Mouse (Mus musculus): ENCODE data around the gene Nit1.
A peak's percentile ranks its signal among the peaks of the same experiment; 100 is the strongest.
"Not testable (repeated sequence)": the region's sequence is repeated elsewhere in the genome, so short reads cannot be mapped to it uniquely, and the experiment has no call there.

Nit1 gene

DNA sequence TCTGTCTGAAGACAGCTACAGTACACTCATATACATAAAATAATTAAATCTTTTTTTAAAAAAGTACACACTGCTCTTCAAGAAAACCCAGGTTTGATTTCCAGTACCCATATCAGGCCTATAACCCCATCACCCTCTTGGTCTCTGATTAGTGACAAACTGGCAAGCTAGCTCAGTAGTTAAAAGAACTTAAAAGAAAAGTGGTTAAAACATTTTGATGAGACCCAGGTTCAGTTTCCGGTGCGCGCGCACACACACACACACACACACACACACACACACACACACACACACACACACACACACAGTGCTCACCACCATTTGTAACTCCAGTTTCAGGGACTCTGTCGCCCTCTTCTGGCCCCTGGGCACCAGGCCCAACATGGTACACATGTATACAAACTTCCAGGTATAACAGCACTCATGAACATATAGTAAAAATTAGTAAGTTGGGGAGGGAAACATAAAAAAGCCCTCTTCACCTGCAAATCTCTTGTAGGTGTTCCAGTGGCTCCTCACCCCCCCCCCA lies 10.4 kb upstream of the Nit1 start:
- no peak for DNase-seq (ENCODE audit: low read depth in 1 of 2, low spot score in 2 of 2)

DNA sequence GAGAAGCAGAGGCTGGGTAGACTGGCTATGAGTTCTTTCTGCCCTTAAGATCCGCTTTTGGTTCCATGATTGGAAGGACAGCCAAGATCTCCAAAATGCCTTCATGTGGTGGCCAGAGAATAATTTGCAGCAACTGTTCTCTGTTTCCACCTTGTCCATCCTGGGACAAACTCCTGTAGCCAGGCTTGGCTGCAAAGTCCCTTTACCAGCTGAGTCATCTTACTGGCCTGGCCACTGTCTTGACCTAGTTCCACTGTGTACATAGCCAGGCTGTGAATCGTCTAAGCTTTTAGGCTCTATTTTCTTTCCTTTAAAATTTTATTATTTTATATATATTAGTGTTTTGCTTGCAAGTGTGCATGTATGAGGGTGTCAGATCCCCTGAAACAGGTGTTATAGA lies 3.8 kb upstream of the Nit1 start:
- no peak for DNase-seq (ENCODE audit: low read depth in 1 of 2, low spot score in 2 of 2)

DNA sequence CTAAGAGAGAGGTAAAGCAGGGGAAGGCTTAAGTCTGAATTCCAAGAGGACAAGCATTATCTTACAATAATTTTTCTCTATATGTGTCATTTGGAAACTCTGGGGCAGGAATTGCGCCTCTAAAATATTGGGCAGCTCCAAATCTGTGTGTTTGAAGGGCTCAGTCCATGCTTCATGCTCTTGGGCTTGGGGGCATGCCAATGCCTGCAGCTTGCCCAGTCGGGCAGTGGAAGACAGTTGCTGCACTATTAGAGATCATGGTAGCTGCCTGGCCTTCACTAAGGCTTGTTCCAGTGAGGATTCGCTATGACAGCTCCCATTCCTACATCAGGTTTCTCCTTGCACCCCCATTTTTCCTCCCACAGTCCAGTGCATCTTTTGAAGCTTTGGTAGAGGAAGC lies 3.2 kb upstream of the Nit1 start:
- DNase-seq (ENCODE audit: low read depth in 1 of 2, low spot score in 2 of 2) = no peak

DNA sequence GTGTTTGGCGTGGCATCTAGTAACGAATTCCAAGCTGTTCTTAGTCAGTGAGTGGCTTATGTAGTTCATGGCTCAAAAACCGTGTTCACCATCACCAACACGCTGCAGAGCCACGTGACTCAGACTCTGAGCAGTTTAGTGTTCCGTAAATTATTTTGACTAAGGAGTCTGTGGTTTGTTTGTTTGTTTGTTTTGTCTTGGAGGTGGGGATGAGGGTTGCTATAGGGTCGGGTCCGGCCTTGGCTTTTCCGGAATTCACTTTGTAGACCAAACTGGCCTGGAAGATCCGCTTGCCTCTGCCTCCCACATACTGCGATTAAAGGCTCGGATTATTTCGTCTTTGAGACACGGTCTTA lies 627 bp upstream of the Nit1 start:
- no peak for DNase-seq (ENCODE audit: low read depth in 1 of 2, low spot score in 2 of 2)

DNA sequence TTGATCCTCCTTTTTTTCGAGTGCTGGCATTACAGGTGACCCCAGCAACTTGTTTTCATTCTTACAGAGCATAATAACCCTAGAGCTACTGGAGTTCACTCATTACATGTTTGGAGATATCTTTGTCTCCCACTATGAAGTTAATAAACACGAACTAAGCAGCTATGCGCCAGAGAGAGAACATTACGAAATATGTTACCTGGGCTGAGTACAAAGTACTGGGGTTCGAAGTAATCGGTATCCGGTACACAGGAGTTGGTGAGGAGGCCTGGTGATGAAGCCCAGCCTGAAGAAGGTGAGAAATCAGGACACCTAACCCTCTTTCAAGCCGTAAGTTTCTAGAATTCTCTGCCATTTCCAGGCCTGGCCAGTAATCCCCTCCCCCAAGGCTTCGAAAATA lies 731 bp downstream of the Nit1 start:
- no peak for DNase-seq (ENCODE audit: low read depth in 1 of 2, low spot score in 2 of 2)

DNA sequence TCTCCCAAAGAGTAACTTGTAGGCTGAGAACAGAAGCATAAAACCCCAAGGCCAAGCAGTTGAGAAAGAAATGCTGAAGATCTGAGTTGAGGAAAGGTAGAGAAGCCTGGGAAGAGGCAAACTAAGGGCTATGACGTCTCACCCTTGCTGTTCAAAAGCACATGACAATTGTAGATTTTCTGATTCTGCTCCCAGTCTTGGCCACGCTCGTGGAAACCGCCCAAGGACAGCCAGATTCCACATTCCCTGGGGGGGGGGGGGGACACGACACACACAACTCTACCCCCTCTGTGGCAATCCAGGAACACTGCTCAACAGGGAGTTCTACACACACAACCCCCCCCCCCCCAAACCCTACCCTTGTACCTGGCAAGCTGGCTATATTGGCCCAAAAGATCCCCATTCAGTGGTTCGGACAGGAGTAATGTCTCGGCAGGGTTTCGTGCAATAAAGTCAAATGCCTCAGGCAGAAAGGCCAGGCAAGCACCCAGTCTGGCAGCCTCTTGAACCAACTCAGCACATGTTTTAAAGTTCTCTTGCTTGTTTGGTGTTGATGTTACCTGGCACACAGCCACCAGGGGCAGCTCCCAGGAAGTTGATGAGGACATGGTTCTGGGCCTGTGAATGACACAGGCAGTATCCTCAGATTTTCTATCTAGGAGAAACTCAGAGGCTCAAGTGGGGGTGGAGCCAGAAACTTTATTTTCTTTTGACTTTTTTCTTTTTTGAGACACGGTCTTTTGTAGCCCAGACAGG lies 1.3 kb downstream of the Nit1 start:
- DNase-seq (ENCODE audit: low read depth in 1 of 2, low spot score in 2 of 2) = no peak

DNA sequence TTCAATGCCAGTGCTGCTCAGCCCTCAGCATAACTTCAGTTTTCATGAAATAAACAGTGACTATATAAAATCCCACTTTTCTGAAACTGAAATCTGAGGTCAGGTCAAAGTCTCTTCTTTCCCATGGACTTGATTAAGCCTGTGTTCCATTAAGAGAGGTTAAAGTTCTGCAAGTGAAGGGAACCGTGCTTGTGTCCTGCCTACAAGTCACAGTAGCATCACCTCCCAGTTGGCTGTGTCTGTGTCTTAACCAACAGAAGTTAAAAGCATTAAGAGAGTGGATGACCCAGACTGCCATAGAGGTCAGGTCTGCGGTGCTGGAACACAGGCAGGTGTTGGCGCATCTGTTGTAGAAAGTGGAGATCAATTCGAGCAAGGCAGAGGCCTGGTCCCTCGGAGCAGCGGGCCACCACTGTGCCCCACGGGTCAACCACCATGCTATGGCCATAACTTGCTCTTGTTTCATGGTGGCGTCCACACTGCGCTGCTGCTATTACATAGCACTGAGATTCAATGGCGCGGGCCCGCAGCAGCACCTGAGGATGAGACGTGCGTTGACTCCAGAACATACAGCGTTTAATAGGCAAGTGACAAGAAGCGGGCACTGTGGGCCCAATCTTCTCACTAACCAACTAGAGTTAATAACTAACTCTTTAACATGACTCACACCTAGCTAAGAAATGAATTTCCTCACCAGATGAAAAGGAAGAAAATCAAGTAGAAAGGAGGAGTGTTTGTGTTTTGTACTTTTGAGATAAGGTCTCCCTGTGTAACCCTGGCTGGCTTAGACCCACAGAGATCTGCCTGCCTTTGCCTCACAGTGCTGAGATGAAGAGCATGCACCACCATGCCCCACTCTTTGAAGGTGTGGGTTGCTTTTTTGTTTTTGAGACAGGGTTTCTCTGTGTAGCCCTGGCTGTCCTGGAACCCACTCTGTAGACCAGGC lies 2.9 kb downstream of the Nit1 start:
- no peak for DNase-seq (ENCODE audit: low read depth in 1 of 2, low spot score in 2 of 2)

DNA sequence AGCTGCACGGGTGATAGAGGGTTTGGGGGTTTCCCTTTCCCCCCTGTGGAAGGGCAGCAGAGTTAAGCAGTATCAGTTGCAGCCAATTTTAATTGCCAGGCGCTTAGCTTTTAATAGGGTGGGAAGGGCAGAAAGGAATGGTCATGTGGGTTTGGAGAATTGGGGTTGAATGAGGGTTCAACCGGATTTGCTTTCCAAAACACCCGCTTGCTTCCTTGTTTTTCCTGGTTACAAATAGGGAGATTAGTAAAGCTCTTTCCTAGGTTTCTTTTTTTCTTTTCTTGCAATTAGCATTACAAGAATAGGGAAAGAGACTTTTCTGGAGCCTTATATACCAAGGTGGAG lies 15.3 kb downstream of the Nit1 start:
- no peak for DNase-seq (ENCODE audit: low read depth in 1 of 2, low spot score in 2 of 2)

DNA sequence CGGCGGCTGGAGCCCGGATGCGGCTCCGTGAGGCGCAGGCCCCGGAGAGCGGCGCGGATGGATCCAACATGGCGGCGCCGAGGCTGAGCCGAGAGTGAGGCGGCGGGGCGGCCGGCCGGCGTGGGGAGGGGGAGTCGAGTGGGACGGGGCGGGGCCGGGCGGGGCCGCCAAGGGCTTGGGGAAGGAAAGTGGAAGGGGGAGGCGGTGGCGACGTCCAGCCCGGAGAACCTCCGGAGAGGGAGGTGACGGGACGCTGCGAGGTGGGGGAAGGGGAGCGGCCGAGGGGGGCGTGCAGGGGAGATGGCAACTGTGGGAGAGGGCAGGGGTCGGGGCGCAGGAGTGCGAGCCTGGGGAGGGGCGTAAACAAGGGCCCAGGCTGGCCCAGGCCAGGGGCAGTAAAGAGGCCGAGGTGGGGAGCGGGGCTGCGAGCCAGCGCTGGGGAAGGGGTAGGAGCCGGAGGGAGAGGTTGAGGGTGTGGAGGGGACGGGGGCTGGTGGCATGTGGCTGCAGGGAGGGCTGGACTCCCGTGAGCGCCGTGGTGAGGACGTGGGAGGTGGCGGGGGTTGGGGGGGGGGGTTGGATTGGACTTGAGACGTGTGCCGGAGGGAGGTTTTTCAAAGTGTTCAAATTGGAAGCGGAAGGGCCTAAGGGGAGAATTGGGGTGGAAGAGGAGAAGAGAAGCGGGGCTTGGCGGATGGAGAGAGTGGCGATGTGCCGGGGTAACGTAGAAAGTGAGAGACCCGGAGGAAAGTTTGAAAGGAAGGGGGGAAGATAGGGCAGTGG lies 15.8 kb downstream of the Nit1 start:
- DNase-seq (ENCODE audit: low read depth in 1 of 2, low spot score in 2 of 2) = no peak

DNA sequence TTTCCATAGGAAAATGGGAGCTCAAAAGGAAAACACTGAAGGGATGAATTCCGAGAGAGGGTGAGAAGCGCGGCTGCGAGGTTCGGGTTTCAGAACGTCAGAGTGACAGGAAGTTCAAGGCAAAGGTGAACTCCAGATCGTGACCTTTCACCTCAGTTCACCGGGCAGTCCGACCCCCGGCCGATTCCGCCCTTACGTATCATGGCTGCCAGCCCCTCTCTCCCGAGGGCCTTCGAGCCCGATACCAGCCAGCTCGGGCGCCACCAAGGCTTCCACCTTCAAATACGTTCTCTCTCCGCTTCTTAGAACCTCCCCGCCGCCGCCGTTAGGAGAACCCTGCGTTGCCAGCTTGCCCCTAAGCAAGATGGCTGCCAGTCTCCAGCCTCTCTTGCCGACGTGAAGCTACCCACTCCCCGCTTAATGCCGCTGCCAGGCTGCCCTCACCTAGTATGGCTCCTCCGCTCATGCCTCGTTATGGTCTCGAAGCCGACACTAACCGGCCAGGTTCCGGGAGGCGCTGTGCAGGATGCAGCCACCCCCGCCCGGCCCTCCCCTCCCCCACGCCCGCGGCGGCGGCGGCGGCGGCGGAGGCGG lies 16.5 kb downstream of the Nit1 start, which contains the start of gene Dedd:
Gene Dedd (plus strand): TSS at position 307 of the 594 bp plus-strand sequence.
- peak; percentile 74 to 88 for DNase-seq (ENCODE audit: low read depth in 1 of 2, low spot score in 2 of 2)

DNA sequence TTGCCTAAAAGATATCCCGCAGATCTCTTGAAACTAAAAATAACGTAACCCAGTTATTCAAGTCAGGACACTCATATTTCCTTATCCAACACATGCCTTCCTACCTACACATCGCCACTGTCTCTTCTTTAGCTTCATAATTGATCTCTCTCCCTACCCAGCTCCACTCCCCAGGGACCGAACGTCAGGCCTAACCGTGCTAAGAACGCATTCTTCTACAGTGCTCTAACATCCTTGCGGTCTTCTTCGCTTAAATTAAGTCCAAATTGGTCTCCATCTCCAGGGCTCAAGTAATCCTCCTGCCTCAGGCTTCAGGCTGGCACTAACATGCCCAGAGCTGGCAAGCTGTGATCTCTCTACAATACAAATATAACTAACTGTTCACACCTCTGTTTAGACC lies 17.2 kb downstream of the Nit1 start:
- no peak for DNase-seq (ENCODE audit: low read depth in 1 of 2, low spot score in 2 of 2)

DNA sequence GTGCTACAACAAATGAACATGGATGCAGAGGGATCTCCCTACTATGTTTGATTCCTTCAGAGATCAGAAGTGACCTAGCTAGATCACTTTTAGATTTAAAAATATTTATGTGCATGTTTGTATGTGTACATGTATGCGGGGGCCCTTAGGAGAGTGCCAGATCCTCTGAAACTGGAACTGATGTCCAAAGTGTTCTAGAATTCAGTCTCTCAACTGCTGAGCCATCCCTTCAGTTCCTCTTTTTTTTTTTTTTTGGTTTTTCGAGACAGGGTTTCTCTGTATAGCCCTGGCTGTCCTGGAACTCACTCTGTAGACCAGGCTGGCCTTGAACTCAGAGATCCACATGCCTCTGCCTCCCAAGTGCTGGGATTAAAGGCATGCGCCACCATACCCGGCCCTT lies 18.9 kb downstream of the Nit1 start:
- not testable (repeated sequence) for DNase-seq (ENCODE audit: low read depth in 1 of 2, low spot score in 2 of 2)

DNA sequence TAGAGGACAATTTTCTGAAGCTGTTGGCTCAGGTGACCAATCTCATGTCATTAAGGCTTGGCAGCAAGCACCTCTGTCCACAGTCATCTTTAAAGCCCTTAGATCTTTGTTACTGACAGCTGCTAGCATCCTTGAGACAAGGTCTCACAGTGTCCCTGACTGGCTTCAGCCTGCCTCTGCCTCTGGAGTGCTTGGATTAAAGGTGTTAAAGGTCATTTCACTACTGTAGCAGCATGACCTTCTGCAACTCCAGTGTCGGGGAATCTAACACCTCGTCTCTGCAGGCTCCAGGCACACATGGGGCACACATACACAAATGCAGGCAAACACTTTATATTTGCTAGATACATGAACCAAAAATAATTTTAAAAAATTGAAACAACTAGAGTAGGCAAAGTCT lies 19.9 kb downstream of the Nit1 start:
- DNase-seq (ENCODE audit: low read depth in 1 of 2, low spot score in 2 of 2) = no peak

DNA sequence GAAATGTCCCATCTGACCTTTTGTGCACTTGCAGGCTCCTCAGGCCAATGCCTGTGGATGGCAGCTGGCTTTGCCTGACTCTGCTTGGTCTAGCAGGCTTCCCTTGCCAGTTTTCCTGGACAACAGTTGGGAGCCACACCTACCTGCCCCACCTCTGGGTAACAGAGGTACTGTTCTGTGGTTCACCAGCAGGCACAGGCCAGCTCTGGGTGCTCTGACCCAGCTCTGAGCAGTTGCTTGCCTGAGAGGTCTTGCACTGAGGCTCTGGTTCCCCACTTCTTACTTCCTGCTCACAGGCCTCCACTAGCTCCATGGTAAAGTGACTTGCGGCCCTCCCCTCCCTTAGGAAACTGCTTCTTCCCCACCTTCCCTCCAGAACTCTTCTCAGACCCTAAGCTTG lies 23.4 kb downstream of the Nit1 start:
- DNase-seq (ENCODE audit: low read depth in 1 of 2, low spot score in 2 of 2) = no peak

DNA sequence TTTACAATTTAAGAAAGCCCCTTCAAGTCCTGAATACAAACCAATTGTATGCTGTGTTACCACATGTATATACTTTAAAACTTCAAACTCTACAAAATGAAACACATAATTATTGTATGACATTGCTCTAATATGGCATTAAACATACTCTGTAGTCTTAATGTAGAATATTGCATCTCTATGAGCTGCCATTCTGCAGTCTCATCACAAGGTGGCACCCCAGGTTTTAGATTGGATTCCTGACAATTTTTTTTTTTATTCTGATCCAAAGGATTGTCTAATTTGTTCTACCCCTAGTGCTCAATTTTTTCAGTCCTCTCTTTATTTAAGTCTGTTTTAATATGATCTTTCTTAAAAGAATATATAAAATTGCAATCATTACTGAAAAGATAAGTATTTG lies 24.0 kb downstream of the Nit1 start:
- no peak for DNase-seq (ENCODE audit: low read depth in 1 of 2, low spot score in 2 of 2)

DNA sequence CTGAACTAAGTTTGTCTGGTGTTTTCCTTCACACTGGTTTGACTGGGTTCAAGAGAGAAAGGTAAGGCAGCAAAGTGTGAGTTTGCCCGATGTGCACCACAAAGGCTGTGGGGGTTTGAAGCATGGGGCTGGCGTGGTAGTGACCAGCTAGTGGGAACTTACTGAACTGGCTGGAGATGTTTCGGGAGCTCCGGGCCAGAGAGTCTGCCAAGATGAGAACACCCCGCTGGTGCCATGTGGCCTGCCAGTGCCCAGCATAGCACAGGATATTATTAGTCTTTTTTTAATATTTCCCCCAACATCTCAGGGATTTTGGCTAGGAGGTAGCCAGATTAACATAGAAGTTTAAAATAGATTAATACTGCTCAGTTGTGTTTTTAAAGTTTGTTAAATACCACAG lies 25.3 kb downstream of the Nit1 start:
- no peak for DNase-seq (ENCODE audit: low read depth in 1 of 2, low spot score in 2 of 2)

DNA sequence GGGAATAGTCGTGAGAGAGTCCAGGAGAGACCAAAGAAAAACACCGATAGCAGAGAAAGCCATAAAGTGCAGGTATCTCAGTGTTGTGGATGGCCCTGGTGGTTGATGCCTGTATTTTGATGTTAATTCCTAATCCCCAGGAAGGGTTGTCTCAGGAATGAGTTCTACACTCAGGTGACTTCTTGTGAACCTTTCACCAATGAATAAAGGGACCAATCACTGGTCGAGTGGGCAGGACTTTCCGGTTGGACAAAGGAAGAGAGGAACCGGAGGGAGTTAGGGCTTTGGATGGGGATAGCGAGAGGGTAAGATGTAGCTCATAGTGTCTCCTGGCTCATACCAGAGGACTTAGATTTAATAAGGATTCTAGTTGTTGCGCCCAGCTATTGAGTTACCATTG lies 25.7 kb downstream of the Nit1 start:
- DNase-seq (ENCODE audit: low read depth in 1 of 2, low spot score in 2 of 2) = no peak

DNA sequence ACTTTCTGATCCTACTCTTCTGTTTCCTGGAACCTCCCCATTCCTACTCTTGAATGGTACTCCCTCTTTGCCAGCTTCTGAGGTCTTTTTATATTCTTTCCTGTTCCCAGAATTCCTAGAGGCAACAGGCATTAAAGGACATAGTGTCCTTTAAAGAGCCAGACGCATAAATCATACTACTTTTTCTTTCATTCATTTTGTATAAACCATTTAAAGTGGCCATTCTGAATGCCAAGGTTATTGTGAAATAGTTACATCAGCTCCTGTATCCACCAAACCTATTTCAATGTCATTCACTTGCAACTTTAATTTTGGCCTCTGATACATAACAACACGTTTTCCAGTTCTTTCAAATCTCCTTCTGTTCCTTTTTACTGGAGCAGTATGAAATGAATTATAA lies 36.1 kb downstream of the Nit1 start:
- no peak for DNase-seq (ENCODE audit: low read depth in 1 of 2, low spot score in 2 of 2)

DNA sequence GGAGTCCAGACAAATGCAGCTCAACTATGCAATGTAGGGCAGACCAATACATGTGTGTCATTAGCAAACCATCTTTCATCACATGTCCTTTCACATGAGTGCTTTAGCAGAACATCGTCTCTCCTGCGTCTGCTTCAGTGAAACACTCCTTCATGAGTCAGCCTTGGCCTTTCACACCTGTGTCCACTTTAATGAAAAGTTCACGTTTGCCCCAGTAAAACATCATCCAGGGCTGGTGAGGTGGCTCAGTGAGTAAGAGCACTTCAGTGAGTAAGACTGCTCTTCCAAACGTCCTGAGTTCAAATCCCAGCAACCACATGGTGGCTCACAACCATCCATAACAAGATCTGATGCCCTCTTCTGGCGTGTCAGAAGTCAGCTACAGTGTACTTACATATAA lies 39.3 kb downstream of the Nit1 start:
- DNase-seq (ENCODE audit: low read depth in 1 of 2, low spot score in 2 of 2) = not testable (repeated sequence)

DNA sequence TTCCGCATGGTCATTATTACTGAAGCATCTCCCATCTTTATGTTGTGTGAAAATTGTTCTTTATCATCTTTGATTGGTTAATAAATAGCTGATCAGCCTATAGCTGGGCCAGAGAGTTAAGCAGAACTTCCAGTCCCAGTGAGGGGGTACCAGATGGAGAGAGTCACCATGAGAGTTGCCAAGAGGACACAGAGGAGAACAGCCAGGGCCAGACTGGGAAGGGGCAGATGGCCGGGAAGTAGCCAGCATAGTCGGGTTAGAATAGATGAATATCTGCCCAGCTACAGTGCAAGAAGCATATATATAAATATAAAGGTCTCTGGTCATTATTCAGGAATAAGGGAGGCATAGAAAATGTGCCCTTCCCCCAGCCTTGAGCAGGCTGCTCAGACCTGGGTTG lies 47.2 kb downstream of the Nit1 start:
- no peak for DNase-seq (ENCODE audit: low read depth in 1 of 2, low spot score in 2 of 2)

DNA sequence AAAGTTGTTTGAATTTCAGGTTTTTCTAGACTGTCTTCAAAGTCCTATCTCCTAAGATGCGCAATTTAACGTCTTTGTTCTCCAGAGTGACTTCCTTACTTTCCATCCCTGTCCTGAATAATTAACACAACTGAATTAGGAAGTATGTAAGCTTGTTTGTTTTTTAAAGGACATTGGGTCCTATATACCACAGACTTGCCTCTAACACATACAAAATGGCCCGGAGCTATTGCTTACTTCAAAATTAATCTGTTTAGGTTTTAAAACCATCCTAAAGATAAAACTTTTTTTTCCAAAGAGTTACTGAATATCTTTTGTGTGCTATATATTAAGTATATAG lies 50.4 kb downstream of the Nit1 start:
- DNase-seq (ENCODE audit: low read depth in 1 of 2, low spot score in 2 of 2) = no peak
